Mouse (Mus musculus) embryo, embryonic 11 days (tissue): Measurements from ENCODE around the gene Snx27.

Source experiments
- DNase-seq: peaks from one replicate; pipeline ENCODE4 v3.0.0-alpha.2; 2015

Gene Snx27

DNA sequence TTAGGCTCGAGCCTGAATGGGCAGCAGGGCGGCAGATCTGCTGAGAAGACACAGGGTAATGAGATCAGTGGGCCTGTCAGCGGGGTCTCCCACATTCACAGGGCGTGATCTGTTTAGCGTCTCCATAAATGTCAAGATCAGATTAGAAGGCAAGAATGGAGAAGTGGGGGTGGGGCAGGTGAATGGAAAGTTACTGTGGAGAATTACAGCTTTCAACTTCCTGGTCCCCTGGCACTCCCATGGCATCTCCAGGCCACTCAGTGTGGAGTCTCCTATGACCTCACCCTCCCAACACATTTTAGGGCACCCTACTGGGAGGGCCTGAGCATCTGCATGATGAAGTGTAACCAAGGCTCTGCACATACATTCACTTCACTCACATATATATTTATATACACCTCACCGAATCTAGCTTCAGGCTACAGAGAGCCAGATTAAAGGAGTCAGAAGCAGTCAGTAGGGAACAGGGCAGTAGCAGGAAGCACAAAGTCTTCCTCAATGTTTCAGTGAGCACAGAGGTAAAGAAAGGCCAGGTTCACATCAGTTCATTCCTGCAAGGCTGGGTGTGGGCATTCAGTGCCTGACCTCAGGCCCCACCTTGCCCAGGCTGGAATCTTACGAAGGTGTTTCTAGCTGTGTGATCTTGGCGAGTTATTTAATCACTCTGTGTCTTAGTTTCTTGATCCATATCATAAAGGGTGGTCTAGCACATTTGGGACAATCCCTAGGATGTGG, 106.0 kb downstream of the Snx27 start:
- peak; percentile 42 for DNase-seq

- no peak for DNase-seq
These were observed 108.8 kb downstream of the Snx27 start for GRCm38 (mm10) chr3:94473567-94474232.

DNA sequence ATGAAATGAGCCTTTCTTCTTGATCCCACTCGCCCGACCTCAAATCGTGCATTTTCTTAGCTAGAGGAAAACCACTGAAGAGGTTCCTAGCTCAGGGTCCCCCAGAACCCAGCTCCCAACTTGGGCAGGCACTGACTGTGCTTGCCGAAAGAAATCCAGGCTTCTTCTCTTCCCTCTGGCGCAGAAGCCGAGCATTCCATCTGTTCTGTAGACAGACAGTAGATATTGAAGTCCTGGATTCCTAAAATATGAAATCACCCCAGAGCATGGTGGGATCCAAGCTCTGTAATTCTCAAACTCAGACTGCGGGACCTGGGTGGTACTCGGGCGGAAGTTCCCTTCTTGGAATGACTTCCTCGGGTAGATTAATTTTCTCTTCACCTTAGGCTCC, 109.4 kb downstream of the Snx27 start:
- no peak for DNase-seq

DNA sequence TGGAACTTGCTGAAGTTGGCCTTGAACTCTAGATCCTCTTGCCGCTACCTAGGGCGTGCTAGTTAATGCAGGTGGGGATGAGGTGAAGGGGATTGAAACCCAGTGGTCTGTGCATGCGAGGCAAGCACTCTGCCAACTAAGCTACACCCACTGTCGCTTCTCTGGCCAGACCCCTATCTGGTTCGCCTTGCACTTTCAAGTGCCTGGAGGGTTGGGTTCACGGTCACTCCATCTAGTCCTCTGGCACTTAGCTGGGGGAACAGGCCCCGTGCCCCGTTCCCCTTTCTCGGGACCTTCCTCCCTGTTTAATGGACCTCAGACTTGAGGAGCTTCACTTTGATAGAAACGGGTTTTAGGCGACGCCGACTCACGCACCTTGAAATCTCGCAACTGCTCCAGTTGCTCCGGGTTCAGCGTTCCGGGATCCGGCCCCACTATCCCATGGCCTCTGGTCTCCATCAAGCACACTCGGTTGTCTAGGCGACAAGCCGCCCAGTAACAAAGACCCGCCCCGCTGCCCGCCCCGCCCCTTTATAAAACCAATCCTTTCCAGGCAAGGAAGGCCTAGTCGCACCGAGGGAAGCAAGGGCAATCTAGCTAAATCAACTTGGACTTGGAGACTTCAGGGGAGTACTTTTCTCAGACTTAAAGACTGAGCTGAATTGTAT, 109.9 kb downstream of the Snx27 start:
- peak; percentile 85 for DNase-seq

DNA sequence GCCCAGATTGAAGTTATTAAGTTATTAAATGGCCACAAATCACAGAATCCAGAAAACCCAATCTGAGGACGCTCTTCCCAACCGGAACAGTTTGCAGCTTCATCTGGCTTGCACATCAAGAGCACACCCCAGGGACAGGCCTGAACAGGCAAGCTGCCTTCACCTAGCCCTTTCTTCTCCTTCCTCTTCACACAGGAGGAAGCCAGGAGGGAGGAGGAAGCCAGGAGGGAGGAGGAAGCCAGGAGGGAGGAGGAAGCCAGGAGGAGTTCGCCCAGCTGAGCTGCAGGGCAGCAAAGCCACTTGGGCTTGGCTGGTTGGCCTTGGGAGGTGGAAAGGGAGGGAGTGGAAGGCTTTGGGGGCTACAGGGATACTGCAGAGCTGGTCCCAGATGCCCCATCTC, 113.6 kb downstream of the Snx27 start:
- DNase-seq, result no peak

DNA sequence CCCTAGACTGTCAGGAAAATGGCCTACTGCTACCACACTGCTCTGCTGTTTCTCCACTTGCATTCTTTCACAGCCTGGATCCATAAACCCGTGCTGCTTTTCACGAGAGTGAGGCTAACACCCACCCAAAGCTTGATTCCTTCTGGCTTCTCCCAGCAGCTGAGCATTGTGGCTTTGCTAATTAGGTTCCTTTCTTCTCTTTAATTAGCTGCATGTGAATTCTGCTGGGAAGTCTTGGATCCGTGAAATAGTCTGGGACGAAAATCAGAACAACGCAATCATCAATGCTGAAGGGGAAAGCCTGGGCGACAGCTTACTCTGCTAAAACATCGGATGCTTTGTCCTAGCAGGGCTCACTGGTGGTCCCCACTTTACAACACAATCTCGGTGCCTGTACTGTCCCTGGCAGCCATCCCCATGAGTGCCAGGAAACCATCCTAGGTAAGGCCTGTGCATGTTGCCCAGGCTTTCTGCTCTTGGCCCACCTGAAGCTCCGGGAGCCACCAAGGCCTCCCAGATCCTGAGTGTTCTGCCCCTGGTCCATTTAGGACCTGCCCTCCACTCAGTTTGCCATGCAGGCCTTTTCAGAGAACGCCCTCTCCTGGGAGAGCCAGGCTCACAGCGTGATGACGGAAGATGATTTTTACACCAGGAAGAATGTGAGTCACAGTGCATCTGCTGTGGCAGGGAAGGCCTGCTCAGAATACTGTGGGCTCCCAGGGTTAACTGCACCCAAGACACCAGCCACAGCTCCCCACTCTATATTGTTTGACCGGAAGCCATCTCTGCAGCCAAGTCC, 116.7 kb downstream of the Snx27 start:
- DNase-seq, result no peak

- DNase-seq, result peak; percentile 59
These were observed 118.5 kb downstream of the Snx27 start for GRCm38 (mm10) chr3:94463926-94464578.

GRCm38 (mm10) chr3:94459834-94460233, 122.7 kb downstream of the Snx27 start:
- DNase-seq, result no peak

- no peak for DNase-seq
These were observed 125.5 kb downstream of the Snx27 start for GRCm38 (mm10) chr3:94457055-94457454.

- DNase-seq, result peak; percentile 98
These were observed 126.0 kb downstream of the Snx27 start for GRCm38 (mm10) chr3:94456529-94457000.

DNA sequence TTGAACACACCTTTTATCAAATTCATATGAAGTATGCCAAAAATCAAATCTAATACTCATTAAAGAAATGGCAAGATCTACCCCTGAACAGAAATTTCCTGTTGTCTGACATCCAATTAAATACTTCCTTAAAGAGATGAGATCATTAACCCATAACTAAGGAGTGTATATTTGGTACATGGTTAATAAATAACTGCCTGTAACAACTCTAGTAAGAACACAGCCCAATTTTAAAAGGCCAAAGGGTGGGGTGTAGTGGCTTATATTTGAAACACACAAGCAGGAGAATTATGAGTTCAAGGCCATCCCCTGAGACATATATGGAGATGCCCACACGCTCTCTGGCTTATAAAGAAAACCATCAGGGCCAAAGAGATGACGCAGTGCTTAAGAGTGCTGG, 133.1 kb downstream of the Snx27 start:
- no peak for DNase-seq
